Mouse (Mus musculus) G1E (cell line): ENCODE measurements around the gene Nelfa.

Source experiments
- CTCF ChIP-seq: IDR thresholded peaks from 2 replicates; pipeline ENCODE4 v1.5.1; 2012; ENCODE audit warnings: low read depth, low read length, inconsistent platforms, mixed read lengths
- GATA1 ChIP-seq: IDR thresholded peaks from 2 replicates; pipeline ENCODE4 v1.6.1; 2012; ENCODE audit warnings: borderline replicate concordance, low read length, inconsistent platforms, mixed read lengths
- TAL1 ChIP-seq: conservative IDR thresholded peaks from 2 replicates; pipeline ENCODE4 v1.6.1; 2012; ENCODE audit warnings: low read depth, low read length, inconsistent platforms, mixed read lengths

DNA sequence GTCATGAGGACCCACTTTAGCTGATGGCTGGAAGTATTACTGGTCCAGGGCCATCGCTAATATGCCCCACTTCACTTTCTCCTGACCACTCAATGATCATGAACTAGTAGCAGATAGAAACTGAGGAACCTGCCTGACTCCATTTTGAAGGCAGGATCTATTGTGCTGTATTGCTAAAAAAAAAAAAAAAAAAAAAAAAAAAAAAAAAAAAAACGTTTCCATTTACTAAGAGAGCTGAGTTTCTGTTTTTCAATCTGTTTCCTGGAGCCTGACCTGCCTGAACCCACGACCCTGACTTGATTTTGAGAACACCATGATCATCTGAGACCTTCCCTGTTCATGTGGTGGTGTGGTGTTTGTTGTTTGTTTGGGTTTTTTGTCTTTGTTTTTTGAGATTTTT is 40.1 kb upstream of the Nelfa start:
- TF ChIP-seq CTCF = no peak
- TF ChIP-seq TAL1 = no peak
- no peak for TF ChIP-seq GATA1
